Mouse (Mus musculus): ENCODE data around the gene E2f7. TPM values are rescaled to one million over a fixed set of nuclear protein-coding genes. Genes with fewer than 3 reads are reported as not detected.
"Not testable (repeated sequence)": the region's sequence is repeated elsewhere in the genome, so short reads cannot be mapped to it uniquely, and the experiment has no call there.

The E2f7 gene
- total RNA-seq (2021): 2.8 and 2.9 TPM in 2 replicates
- long read RNA-seq: 0 reads

- DNase-seq: peak; percentile 93
Measured at GRCm38 (mm10) chr10:110744686-110745639, at the start of gene E2f7. Gene E2f7 (plus strand): TSS chr10:110745439.

GRCm38 (mm10) chr10:110701276-110701675, 44.0 kb upstream of the E2f7 start:
- no peak for DNase-seq

GRCm38 (mm10) chr10:110705672-110706071, 39.6 kb upstream of the E2f7 start:
- DNase-seq: no peak

GRCm38 (mm10) chr10:110707390-110708113, 37.7 kb upstream of the E2f7 start:
- no peak for DNase-seq

GRCm38 (mm10) chr10:110716887-110717286, 28.4 kb upstream of the E2f7 start:
- DNase-seq: no peak

GRCm38 (mm10) chr10:110726431-110726830, 18.8 kb upstream of the E2f7 start:
- DNase-seq: no peak

- DNase-seq: peak; percentile 47
Measured at GRCm38 (mm10) chr10:110727816-110728215, 17.4 kb upstream of the E2f7 start.

- DNase-seq: peak; percentile 74
Measured at GRCm38 (mm10) chr10:110733343-110733742, 11.9 kb upstream of the E2f7 start.

GRCm38 (mm10) chr10:110743701-110744100, 1.5 kb upstream of the E2f7 start:
- no peak for DNase-seq

GRCm38 (mm10) chr10:110744120-110744519, 1.1 kb upstream of the E2f7 start:
- DNase-seq: no peak

GRCm38 (mm10) chr10:110745640-110746032, 397 bp downstream of the E2f7 start:
- no peak for DNase-seq

GRCm38 (mm10) chr10:110749081-110749480, 3.8 kb downstream of the E2f7 start:
- no peak for DNase-seq

GRCm38 (mm10) chr10:110749510-110750305, 4.5 kb downstream of the E2f7 start:
- no peak for DNase-seq

GRCm38 (mm10) chr10:110752849-110753248, 7.6 kb downstream of the E2f7 start:
- DNase-seq: no peak

GRCm38 (mm10) chr10:110755556-110755955, 10.3 kb downstream of the E2f7 start:
- DNase-seq: no peak

- no peak for DNase-seq
Measured at GRCm38 (mm10) chr10:110756271-110756793, 11.1 kb downstream of the E2f7 start.

- not testable (repeated sequence) for DNase-seq
Measured at GRCm38 (mm10) chr10:110760552-110760951, 15.3 kb downstream of the E2f7 start.

GRCm38 (mm10) chr10:110762134-110762884, 17.1 kb downstream of the E2f7 start:
- DNase-seq: no peak

- no peak for DNase-seq
Measured at GRCm38 (mm10) chr10:110763416-110763815, 18.2 kb downstream of the E2f7 start.

GRCm38 (mm10) chr10:110769538-110769937, 24.3 kb downstream of the E2f7 start:
- DNase-seq: no peak

- no peak for DNase-seq
Measured at GRCm38 (mm10) chr10:110773201-110773600, 28.0 kb downstream of the E2f7 start.

Measured in adrenal gland, postnatal 25 days (tissue).